Mouse (Mus musculus): ENCODE results near the gene Clec2h. TPM values are rescaled to one million over a fixed set of nuclear protein-coding genes. Genes with fewer than 3 reads are reported as not detected.
"Not testable (repeated sequence)": the region's sequence is repeated elsewhere in the genome, so short reads cannot be mapped to it uniquely, and the experiment has no call there.

The Clec2h gene
- 1.4 TPM in 1 of 2 replicates, not detected in the other for polyA plus RNA-seq (2015; fragmentation: Nextera tagmentation; extraction: Ambion mirVana)

DNA sequence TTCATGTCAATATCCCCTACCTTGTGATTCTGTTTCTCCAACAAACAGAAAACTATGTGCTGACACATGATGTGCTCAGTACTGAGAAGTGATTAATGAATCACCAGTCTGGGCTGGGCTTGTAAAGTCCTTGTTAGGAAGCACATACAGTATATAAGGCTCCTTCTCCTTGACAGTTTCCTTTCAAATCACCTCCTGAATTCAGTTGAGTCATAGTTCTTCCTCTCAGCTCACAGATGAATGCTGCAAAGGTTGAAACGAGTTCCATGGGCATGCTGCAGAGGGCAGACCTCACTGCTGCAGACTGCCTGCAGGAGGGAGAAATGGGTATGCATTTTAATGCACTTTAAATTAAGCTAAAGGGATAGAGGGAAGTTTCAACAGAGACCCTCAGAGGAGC, at the start of gene Clec2h:
TSS of gene Clec2h (plus strand) at position 180 of the 400 bp plus-strand sequence.
- no peaks in the 10 kb centered on the region for H3K36me3 ChIP-seq (ENCODE audit: control insufficient read depth, insufficient read depth)
- H3K4me2 ChIP-seq (ENCODE audit: low read depth, low read length): no peak within 1 kb of the TSS
- H3K9me3 ChIP-seq (replicated peaks; ENCODE audit: control insufficient read depth, low read length): no peaks in the 10 kb centered on the region
- no peak within 1 kb of the TSS for H3K27ac ChIP-seq (ENCODE audit: low read length)
- no peaks in the 10 kb centered on the region for H3K4me1 ChIP-seq (ENCODE audit: control insufficient read depth, insufficient read depth, low read length)
- H3K4me3 ChIP-seq (ENCODE audit: low read length): no peak within 1 kb of the TSS
- H3K27me3 ChIP-seq (ENCODE audit: control insufficient read depth, insufficient read depth, low read length): no peaks in the 10 kb centered on the region
- ATAC-seq (replicated peaks; ENCODE audit: extremely low read depth, insufficient read depth, low FRiP score): no peak
- WGBS: 6% methylated on average over 1 of the region's 1 CpGs
- H3K9ac ChIP-seq (ENCODE audit: low read length): no peak within 1 kb of the TSS

DNA sequence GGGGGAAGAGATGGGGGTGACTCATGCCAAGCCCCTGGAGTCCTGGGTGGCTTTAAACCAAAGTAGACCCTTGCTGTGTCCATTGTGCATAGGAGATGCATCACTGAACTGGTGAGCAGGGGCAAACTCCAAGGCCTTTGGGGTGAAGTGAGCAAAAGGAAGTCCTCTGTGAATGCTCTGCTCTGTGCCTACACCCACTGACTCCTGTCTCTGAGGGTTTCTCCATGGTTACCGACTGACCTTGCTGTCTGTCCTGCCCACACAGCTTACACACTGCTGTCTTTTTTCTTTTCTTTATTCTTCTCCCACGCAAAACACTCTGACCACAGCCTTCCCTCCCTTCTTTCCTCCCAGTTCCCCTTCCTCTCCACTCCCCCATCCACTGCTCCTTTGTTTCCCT, 39.5 kb upstream of the Clec2h start:
- Histone ChIP-seq H3K4me2 (ENCODE audit: low read depth, low read length) (no peak overlapping the region), H3K4me1 (ENCODE audit: control insufficient read depth, insufficient read depth, low read length) (no peaks in the 10 kb centered on the region), H3K36me3 (ENCODE audit: control insufficient read depth, insufficient read depth) (no peaks in the 10 kb centered on the region), H3K27ac (ENCODE audit: low read length) (no peak overlapping the region), H3K9ac (ENCODE audit: low read length) (no peak overlapping the region), H3K9me3 (replicated peaks; ENCODE audit: control insufficient read depth, low read length) (no peaks in the 10 kb centered on the region), H3K27me3 (ENCODE audit: control insufficient read depth, insufficient read depth, low read length) (no peaks in the 10 kb centered on the region), H3K4me3 (ENCODE audit: low read length) (no peak overlapping the region)
- ATAC-seq (replicated peaks; ENCODE audit: extremely low read depth, insufficient read depth, low FRiP score): no peak; the same call in 1 of the 2 replicates
- WGBS: 54% methylated on average over 2 of the region's 2 CpGs

DNA sequence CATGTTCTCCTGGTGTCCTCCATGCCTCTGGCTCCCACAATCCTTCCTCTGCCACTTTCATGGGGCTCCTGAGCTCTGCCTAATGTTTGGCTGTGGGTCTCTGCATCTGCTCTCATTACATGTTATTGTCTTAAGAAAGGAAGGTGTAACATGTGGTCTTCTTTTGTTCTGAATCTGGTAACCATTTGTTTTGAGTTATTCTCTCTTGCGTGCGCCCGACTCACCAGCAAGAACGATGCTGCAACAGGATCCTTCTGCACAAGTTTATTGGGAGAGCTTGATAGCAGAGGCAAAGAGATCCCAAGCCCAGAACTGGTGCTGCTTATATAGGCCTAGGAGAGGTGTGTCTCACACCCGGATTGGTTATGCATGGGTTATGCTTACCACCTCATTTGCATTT, 38.8 kb upstream of the Clec2h start, which contains the start of gene Klrb1a:
TSS of gene Klrb1a (minus strand) at position 101 of the 400 bp plus-strand sequence.
- H3K27ac ChIP-seq (ENCODE audit: low read length); H3K27me3 ChIP-seq (ENCODE audit: control insufficient read depth, insufficient read depth, low read length); ATAC-seq (replicated peaks; ENCODE audit: extremely low read depth, insufficient read depth, low FRiP score); H3K4me3 ChIP-seq (ENCODE audit: low read length); H3K4me1 ChIP-seq (ENCODE audit: control insufficient read depth, insufficient read depth, low read length); H3K36me3 ChIP-seq (ENCODE audit: control insufficient read depth, insufficient read depth); H3K4me2 ChIP-seq (ENCODE audit: low read depth, low read length); H3K9ac ChIP-seq (ENCODE audit: low read length); H3K9me3 ChIP-seq (replicated peaks; ENCODE audit: control insufficient read depth, low read length): not testable (repeated sequence)
- WGBS: 89% methylated on average over 5 of the region's 5 CpGs

DNA sequence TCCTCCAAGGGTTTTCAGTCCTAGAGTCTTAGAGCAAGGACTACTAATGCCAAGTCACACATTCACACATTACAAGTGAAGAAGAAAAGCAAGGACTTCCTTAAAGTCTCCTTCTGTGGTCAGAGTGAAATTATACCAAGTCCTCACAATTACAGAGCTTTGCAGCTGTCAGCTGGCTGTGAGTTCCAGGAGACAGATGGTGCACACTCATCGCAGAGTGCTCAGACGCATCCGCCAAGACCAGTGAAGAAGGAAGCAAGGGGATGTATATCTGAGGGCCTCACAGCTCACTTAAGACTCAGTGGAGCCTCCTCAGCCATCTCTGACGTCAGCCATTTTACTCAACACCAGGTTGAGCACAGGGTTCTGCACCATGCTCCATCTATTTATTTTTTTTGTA, 37.8 kb upstream of the Clec2h start:
- H3K4me2 ChIP-seq (ENCODE audit: low read depth, low read length): no peak overlapping the region
- no peak overlapping the region for H3K4me3 ChIP-seq (ENCODE audit: low read length)
- 72% methylated on average over 4 of the region's 4 CpGs for WGBS
- no peaks in the 10 kb centered on the region for H3K9me3 ChIP-seq (replicated peaks; ENCODE audit: control insufficient read depth, low read length)
- no peaks in the 10 kb centered on the region for H3K36me3 ChIP-seq (ENCODE audit: control insufficient read depth, insufficient read depth)
- H3K27ac ChIP-seq (ENCODE audit: low read length): no peak overlapping the region
- no peaks in the 10 kb centered on the region for H3K27me3 ChIP-seq (ENCODE audit: control insufficient read depth, insufficient read depth, low read length)
- no peaks in the 10 kb centered on the region for H3K4me1 ChIP-seq (ENCODE audit: control insufficient read depth, insufficient read depth, low read length)
- no peak overlapping the region for H3K9ac ChIP-seq (ENCODE audit: low read length)
- ATAC-seq (replicated peaks; ENCODE audit: extremely low read depth, insufficient read depth, low FRiP score): no peak

DNA sequence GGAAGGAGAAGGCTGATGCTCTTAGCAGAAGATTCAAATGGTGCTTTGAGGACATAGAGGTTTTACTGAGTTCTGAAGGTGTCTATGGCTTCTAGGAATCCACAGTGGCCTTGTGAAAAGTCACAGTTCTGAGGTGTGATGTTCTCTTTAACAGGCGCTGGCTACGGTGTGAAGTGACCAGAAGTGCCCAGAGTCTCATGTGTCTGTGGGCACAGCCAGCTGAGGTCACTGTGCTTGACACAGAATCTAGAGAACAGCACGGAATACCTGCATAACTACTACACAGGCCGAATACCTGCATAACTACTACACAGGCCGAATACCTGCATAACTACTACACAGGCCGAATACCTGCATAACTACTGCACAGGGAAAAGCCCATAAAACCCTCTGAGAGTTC, 36.9 kb upstream of the Clec2h start:
- H3K9ac ChIP-seq (ENCODE audit: low read length); H3K9me3 ChIP-seq (replicated peaks; ENCODE audit: control insufficient read depth, low read length); H3K4me1 ChIP-seq (ENCODE audit: control insufficient read depth, insufficient read depth, low read length); ATAC-seq (replicated peaks; ENCODE audit: extremely low read depth, insufficient read depth, low FRiP score); H3K4me3 ChIP-seq (ENCODE audit: low read length); H3K4me2 ChIP-seq (ENCODE audit: low read depth, low read length); H3K27ac ChIP-seq (ENCODE audit: low read length); H3K27me3 ChIP-seq (ENCODE audit: control insufficient read depth, insufficient read depth, low read length); H3K36me3 ChIP-seq (ENCODE audit: control insufficient read depth, insufficient read depth): not testable (repeated sequence)
- WGBS: 86% methylated on average over 6 of the region's 6 CpGs

DNA sequence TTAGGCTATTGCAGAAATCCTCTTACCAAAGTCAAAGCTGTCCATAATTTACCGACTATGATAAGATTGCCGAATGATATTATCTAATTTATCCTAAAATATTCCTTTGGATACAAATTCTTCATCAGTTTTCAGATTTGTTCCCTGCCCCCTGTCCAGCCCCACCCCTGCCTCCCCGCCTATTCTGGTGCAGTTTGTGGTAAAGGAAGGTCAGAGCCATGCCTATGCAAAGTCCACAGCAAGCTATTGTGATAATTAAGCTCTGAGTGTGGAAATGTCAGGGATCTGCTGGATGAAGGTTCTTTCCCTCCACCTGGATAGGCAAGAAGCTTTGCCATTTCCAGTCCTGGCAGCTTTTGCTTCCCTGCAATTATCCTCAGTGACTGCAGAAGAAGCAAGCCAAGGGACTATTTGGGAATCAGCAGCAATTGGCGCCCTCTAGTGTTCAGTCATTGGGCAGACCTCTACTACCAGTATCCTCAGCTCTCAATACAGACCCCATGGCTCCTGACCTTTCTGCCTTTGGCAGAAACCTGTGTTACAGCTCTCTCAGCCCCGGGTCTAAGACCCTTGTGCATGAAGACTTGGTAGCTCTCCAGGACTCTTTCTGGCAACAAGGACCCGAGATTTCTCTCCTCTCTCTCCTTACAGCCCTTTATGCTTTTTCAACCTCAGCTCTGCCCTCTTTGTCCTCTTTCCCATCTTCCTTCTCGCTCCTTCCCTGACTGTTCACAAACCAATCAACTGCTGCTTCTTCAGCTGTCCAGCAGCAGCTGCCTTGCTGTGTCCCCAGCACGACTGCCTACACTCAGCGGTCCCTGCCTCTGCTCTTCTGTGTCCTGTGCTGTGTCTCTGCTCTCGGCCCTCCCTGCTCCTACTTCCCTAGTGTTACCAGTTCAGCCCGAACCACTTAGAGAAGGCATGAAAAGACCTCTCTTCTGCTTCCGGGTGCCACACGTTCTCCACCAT, 32.1 kb upstream of the Clec2h start:
- not testable (repeated sequence) for H3K27ac ChIP-seq (ENCODE audit: low read length); H3K9me3 ChIP-seq (replicated peaks; ENCODE audit: control insufficient read depth, low read length); H3K4me2 ChIP-seq (ENCODE audit: low read depth, low read length); H3K4me3 ChIP-seq (ENCODE audit: low read length); H3K4me1 ChIP-seq (ENCODE audit: control insufficient read depth, insufficient read depth, low read length); H3K36me3 ChIP-seq (ENCODE audit: control insufficient read depth, insufficient read depth); H3K9ac ChIP-seq (ENCODE audit: low read length); H3K27me3 ChIP-seq (ENCODE audit: control insufficient read depth, insufficient read depth, low read length)
- whole genome bisulfite sequencing: 48% methylated on average over 13 of the region's 13 CpGs
- ATAC-seq (replicated peaks; ENCODE audit: extremely low read depth, insufficient read depth, low FRiP score): peak; percentile 76

DNA sequence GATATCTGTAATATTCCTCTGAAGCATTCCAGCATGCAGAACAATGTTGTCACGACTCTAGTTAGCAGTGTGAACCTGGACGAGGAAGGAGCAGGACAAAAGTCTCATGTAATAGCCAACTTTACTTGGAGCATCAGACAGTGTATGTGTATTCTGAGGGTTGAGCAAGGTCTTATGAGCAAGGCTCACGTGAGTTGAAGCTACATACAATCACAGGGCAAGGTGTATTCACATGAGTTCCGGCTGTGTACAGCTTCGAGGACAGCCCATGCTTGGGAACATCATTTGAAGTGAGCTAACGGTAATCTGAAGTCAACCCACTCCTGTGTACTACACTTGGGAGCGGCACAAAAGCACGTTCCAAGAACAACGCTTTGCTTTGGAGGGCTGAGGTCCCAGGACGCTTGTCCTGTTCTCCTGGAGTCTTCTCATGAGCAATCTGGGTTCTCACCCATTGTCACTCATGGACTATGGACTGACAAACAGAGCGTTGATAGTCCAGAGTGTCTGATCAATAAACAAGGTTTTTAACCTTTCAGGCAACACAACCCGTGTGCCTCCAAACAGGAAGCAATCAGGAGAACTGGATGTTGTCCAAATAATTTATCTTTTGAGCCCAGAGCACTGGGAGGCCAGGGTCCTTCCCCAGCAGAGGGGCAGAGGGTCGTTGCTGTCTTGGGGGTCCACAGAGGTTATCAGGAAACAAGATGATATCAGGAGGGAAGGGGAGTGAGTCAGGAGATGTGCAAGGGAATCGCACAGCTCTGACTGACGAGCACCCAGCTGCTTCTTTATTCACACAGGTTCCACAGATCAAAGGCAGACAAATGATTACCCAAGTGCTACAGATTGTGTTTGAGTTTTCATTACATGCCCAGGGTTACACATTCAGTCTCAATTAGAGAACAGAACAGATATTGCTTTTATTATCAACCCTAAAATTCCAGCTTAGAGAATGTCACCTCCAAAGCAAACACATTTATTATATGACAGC, 31.0 kb upstream of the Clec2h start:
- not testable (repeated sequence) for H3K9ac ChIP-seq (ENCODE audit: low read length); ATAC-seq (replicated peaks; ENCODE audit: extremely low read depth, insufficient read depth, low FRiP score); H3K27me3 ChIP-seq (ENCODE audit: control insufficient read depth, insufficient read depth, low read length); H3K4me3 ChIP-seq (ENCODE audit: low read length); H3K36me3 ChIP-seq (ENCODE audit: control insufficient read depth, insufficient read depth); H3K4me2 ChIP-seq (ENCODE audit: low read depth, low read length); H3K27ac ChIP-seq (ENCODE audit: low read length); H3K4me1 ChIP-seq (ENCODE audit: control insufficient read depth, insufficient read depth, low read length); H3K9me3 ChIP-seq (replicated peaks; ENCODE audit: control insufficient read depth, low read length)
- 62% methylated on average over 15 of the region's 15 CpGs for WGBS

DNA sequence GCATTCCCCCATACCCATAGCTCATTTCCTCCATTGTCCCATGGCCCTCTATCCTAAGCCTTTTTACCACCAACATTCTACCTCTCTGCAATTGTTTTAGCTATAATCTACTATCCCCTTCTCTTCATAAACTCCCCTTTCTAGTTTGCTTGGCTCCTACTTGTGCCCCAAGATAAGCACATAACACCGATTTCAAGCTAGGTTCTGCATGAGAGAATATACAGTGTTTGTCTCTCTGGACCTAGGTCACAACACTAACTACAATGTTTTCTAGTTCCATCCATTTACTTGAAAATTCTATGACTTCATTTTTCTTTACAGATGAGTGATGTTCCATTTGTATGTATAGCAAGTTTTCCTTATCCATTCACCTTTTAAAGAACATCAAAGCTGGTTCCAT, 21.5 kb upstream of the Clec2h start:
- WGBS: 78% methylated on average over 1 of the region's 1 CpGs
- H3K4me1 ChIP-seq (ENCODE audit: control insufficient read depth, insufficient read depth, low read length): no peaks in the 10 kb centered on the region

More for the DNA sequence above, 21.5 kb upstream of the Clec2h start:
- ATAC-seq (replicated peaks; ENCODE audit: extremely low read depth, insufficient read depth, low FRiP score): no peak
- Histone ChIP-seq H3K27ac (ENCODE audit: low read length) (no peak overlapping the region), H3K9me3 (replicated peaks; ENCODE audit: control insufficient read depth, low read length) (peaks cover 2% of the 10 kb centered on the region; the same call in 1 of the 2 replicates), H3K36me3 (ENCODE audit: control insufficient read depth, insufficient read depth) (no peaks in the 10 kb centered on the region), H3K9ac (ENCODE audit: low read length) (no peak overlapping the region), H3K27me3 (ENCODE audit: control insufficient read depth, insufficient read depth, low read length) (no peaks in the 10 kb centered on the region), H3K4me3 (ENCODE audit: low read length) (no peak overlapping the region), H3K4me2 (ENCODE audit: low read depth, low read length) (no peak overlapping the region)

Data from heart, embryonic 16.5 days (tissue).